21 mouse cellular contexts compared by ENCODE assay signal in the genomic region with DNA sequence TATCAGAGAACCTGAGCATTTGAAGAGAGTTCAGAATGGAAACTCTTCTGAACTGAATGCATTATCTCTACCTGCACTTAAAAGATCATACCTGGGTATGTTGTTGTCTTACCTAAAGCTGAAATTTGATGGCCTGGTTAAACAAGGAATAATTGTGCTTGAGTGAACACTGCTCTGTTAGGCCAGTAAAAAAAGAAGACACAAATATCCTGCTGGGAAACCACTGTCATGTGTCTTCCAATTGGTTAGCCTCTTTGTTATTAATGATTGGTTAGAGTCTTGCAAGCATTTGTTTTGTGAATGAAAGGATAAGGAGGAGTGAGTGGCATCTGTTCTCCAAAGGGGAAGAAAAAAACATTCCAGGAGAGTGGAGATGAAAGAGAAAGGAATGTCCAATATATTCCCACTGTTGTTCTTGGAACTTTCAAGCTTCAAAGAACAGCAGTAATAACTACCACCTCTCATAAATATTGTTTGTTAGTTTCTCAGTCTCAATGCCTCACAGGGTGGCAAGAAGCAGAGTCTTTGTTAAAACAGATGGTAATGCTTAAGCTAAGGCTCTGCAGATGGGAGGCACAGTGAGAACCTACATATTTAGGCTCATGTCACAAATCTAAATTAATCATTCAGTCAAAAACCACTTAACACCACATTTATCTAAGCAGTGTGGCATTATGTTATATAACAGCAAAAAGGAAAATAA.
A peak's percentile ranks its signal among the peaks of the same experiment; 100 is the strongest.
DNase-seq lines count a peak whose midpoint lies in the region; ATAC-seq and TF ChIP-seq lines count a peak whose summit lies in the region.
"Had no signal": no experiment of that assay in that cellular context is flagged by ENCODE, and none has a peak within 500 bp of the region (broad histone marks: within the 10 kb centered on the region; RNA-seq: fewer than 3 reads in every experiment).

No protein-coding gene starts in this region.

- no peak overlapping the region for H3K4me3 ChIP-seq in limb, embryonic 11.5 days (ENCODE audit: low read depth, low read length)
- H3K4me3 ChIP-seq in heart, embryonic 10.5 days = no peak overlapping the region
- H3K4me3 ChIP-seq: embryonic facial prominence, embryonic 15.5 days; heart, embryonic 13.5 days; megakaryocyte, embryonic 14.5 days; neural tube, embryonic 13.5 days; stomach, embryonic 15.5 days had no signal

- peak; percentile 68; the same call in 1 of the 2 replicates for ATAC-seq in limb, embryonic 11.5 days (ENCODE audit: insufficient number of reproducible peaks, low FRiP score, low TSS enrichment, low read depth)
- ATAC-seq: lung, postnatal 0 days had no signal

- DNase-seq in layer of hippocampus, adult 9-11 months = peak; percentile 4
- no peak for DNase-seq in layer of hippocampus, adult 8-10 months (ENCODE audit: low spot score in 2 of 2)
- DNase-seq in brain, embryonic 14.5 days (ENCODE audit: low read depth) = peak; percentile 53
- peak; percentile 17 for DNase-seq in embryo, embryonic 9.5 days (ENCODE audit: extremely low spot score)
- no peak for DNase-seq in limb, embryonic 11.5 days (ENCODE audit: low spot score)
- DNase-seq in spleen, postnatal 36 days (ENCODE audit: low spot score in 2 of 2) = no peak
- no peak for DNase-seq in heart, embryonic 10.5 days (ENCODE audit: low spot score)
- DNase-seq in right cerebral cortex, postnatal 14 days = no peak
- DNase-seq: adrenal gland, postnatal 10 days; cerebellum, postnatal 10 days; heart, postnatal 4 days; kidney, adult 11 months; kidney, postnatal 14 days; thymus, postnatal 25 days had no signal

- no peak overlapping the region for H3K27ac ChIP-seq in limb, embryonic 11.5 days (replicated peaks; ENCODE audit: low read depth, low read length)
- H3K27ac ChIP-seq in heart, embryonic 10.5 days = no peak overlapping the region
- H3K27ac ChIP-seq: embryonic facial prominence, embryonic 15.5 days; heart, embryonic 13.5 days; liver, embryonic 14.5 days; neural tube, embryonic 13.5 days; stomach, embryonic 15.5 days had no signal

- H3K9me3 ChIP-seq in limb, embryonic 11.5 days (ENCODE audit: control insufficient read depth, low read length) = no peaks in the 10 kb centered on the region
- H3K9me3 ChIP-seq in heart, embryonic 10.5 days = no peaks in the 10 kb centered on the region
- H3K9me3 ChIP-seq: embryonic facial prominence, embryonic 15.5 days; neural tube, embryonic 13.5 days; stomach, embryonic 15.5 days had no signal

- H3K9ac ChIP-seq in limb, embryonic 11.5 days (ENCODE audit: low read length) = no peak overlapping the region
- H3K9ac ChIP-seq: embryonic facial prominence, embryonic 15.5 days; heart, embryonic 13.5 days; liver, embryonic 14.5 days; neural tube, embryonic 13.5 days; stomach, embryonic 15.5 days had no signal

- no peaks in the 10 kb centered on the region for H3K27me3 ChIP-seq in limb, embryonic 11.5 days (ENCODE audit: control insufficient read depth, insufficient read depth, low read length)
- no peaks in the 10 kb centered on the region for H3K27me3 ChIP-seq in heart, embryonic 10.5 days (ENCODE audit: insufficient read depth, poor library complexity, severe bottlenecking)
- H3K27me3 ChIP-seq: embryonic facial prominence, embryonic 15.5 days; heart, embryonic 13.5 days; megakaryocyte, embryonic 14.5 days; neural tube, embryonic 13.5 days; stomach, embryonic 15.5 days had no signal

- no peak overlapping the region for H3K4me2 ChIP-seq in limb, embryonic 11.5 days (ENCODE audit: low read depth, severe bottlenecking)
- H3K4me2 ChIP-seq: embryonic facial prominence, embryonic 15.5 days; heart, embryonic 13.5 days; neural tube, embryonic 13.5 days; stomach, embryonic 15.5 days had no signal

- H3K36me3 ChIP-seq in limb, embryonic 11.5 days (ENCODE audit: control insufficient read depth, insufficient read depth, low read length) = no peaks in the 10 kb centered on the region
- H3K36me3 ChIP-seq in heart, embryonic 10.5 days = no peaks in the 10 kb centered on the region
- H3K36me3 ChIP-seq: embryonic facial prominence, embryonic 15.5 days; heart, embryonic 13.5 days; neural tube, embryonic 13.5 days; stomach, embryonic 15.5 days had no signal

- TF ChIP-seq POLR2A in brain, embryonic 14.5 days (IDR thresholded peaks at IDR 0.05; ENCODE audit: borderline replicate concordance, extremely low read depth, insufficient read depth, insufficient read length, poor library complexity, severe bottlenecking) = no peak

- TF ChIP-seq CTCF in brain, embryonic 14.5 days (IDR thresholded peaks at IDR 0.05; ENCODE audit: borderline replicate concordance, extremely low read depth, insufficient read depth, insufficient read length) = no peak

- H3K4me1 ChIP-seq in limb, embryonic 11.5 days (ENCODE audit: control insufficient read depth, insufficient read depth, low read length) = no peaks in the 10 kb centered on the region
- H3K4me1 ChIP-seq in heart, embryonic 10.5 days = no peaks in the 10 kb centered on the region
- H3K4me1 ChIP-seq: embryonic facial prominence, embryonic 15.5 days; heart, embryonic 13.5 days; megakaryocyte, embryonic 14.5 days; stomach, embryonic 15.5 days had no signal

Comparison
In these comparisons a context has a peak if more than half of its experiments do, and no peak if none do; other contexts are left out.
1. DNase-seq: peak in layer of hippocampus, adult 9-11 months (single experiment), brain, embryonic 14.5 days (single experiment) and embryo, embryonic 9.5 days (single experiment); none in layer of hippocampus, adult 8-10 months (0 of 2), limb, embryonic 11.5 days (single experiment), spleen, postnatal 36 days (0 of 2), heart, embryonic 10.5 days (single experiment) and right cerebral cortex, postnatal 14 days (single experiment).